Mouse (Mus musculus): Measurements from ENCODE around the gene Tfam. TPM values are rescaled to one million over a fixed set of nuclear protein-coding genes. Genes with fewer than 3 reads are reported as not detected.

Tfam gene
- total and polyA plus RNA-seq, 3 experiments: 8.6 to 67.5 (median 61.0) TPM

GRCm38 (mm10) chr10:71177201-71177600 is 60.9 kb downstream of the Tfam start:
- Histone ChIP-seq H3K4me3 (no peak overlapping the region), H3K27ac (no peak overlapping the region), H3K9ac (ENCODE audit: low read depth, low read length) (no peak overlapping the region), H3K4me1 (ENCODE audit: control insufficient read depth, insufficient read depth, low read length) (no peaks in the 10 kb centered on the region), H3K27me3 (ENCODE audit: control insufficient read depth, insufficient read depth, low read length) (no peaks in the 10 kb centered on the region), H3K36me3 (ENCODE audit: control insufficient read depth, insufficient read depth, low read length) (no peaks in the 10 kb centered on the region), H3K79me2 (replicated peaks; ENCODE audit: control insufficient read depth, insufficient read depth, low read length) (no peaks in the 10 kb centered on the region)
- DNase-seq: no peak
- TF ChIP-seq CTCF (IDR thresholded peaks at IDR 0.05): no peak
- TF ChIP-seq EP300 (IDR thresholded peaks at IDR 0.05; ENCODE audit: insufficient read depth, low read depth, low read length): no peak
- TF ChIP-seq POLR2A (IDR thresholded peaks at IDR 0.05; ENCODE audit: insufficient read depth, low read depth, low read length): no peak
- WGBS: 49% methylated on average over 7 of the region's 7 CpGs
- intact Hi-C loops (cut with DNase I): no loop called here

GRCm38 (mm10) chr10:71176341-71176740 is 61.7 kb downstream of the Tfam start:
- 80% methylated on average over 8 of the region's 8 CpGs for WGBS
- intact Hi-C loops (cut with DNase I): no loop called here
- no peak overlapping the region for H3K4me3 ChIP-seq
- no peak overlapping the region for H3K9ac ChIP-seq (ENCODE audit: low read depth, low read length)
- no peaks in the 10 kb centered on the region for H3K79me2 ChIP-seq (replicated peaks; ENCODE audit: control insufficient read depth, insufficient read depth, low read length)
- H3K27me3 ChIP-seq (ENCODE audit: control insufficient read depth, insufficient read depth, low read length): no peaks in the 10 kb centered on the region
- H3K36me3 ChIP-seq (ENCODE audit: control insufficient read depth, insufficient read depth, low read length): no peaks in the 10 kb centered on the region
- DNase-seq: no peak
- H3K4me1 ChIP-seq (ENCODE audit: control insufficient read depth, insufficient read depth, low read length): no peaks in the 10 kb centered on the region
- no peak for TF ChIP-seq POLR2A (IDR thresholded peaks at IDR 0.05; ENCODE audit: insufficient read depth, low read depth, low read length)
- no peak for TF ChIP-seq EP300 (IDR thresholded peaks at IDR 0.05; ENCODE audit: insufficient read depth, low read depth, low read length)
- no peak for TF ChIP-seq CTCF (IDR thresholded peaks at IDR 0.05)
- H3K27ac ChIP-seq: no peak overlapping the region

Other genes with a start within 250 kb of the Tfam start
- 10 to 100 TPM; 14.6 to 17.1 TPM for gene Bicc1, start 78.6 kb downstream of the Tfam start, total RNA-seq (2021)
- 13.7 and 18.7 TPM in 2 replicates for gene Bicc1, start 78.6 kb downstream of the Tfam start, polyA plus RNA-seq (2012; rRNA removed)
- 10 to 100 TPM; 40.5 to 46.8 TPM for gene Ube2d1, start 47.0 kb upstream of the Tfam start, total RNA-seq (2021)
- 48.7 and 76.4 TPM in 2 replicates for gene Ube2d1, start 47.0 kb upstream of the Tfam start, polyA plus RNA-seq (2012; rRNA removed)
- 100 to 1,000 TPM; 295 to 338 TPM for gene Cisd1, start 106.7 kb upstream of the Tfam start, total RNA-seq (2021)
- 203 and 212 TPM in 2 replicates for gene Cisd1, start 106.7 kb upstream of the Tfam start, polyA plus RNA-seq (2012; rRNA removed)
- 10 to 100 TPM; 12.6 to 17.9 TPM for gene Ipmk, start 109.5 kb upstream of the Tfam start, total RNA-seq (2021)
- gene Ipmk, start 109.5 kb upstream of the Tfam start, polyA plus RNA-seq (2012; rRNA removed): 5.0 and 8.5 TPM in 2 replicates